Mouse (Mus musculus): ENCODE measurements around the gene Arhgap9.
"Not testable (repeated sequence)": the region's sequence is repeated elsewhere in the genome, so short reads cannot be mapped to it uniquely, and the experiment has no call there.

The Arhgap9 gene

GRCm38 (mm10) chr10:127292987-127293538, 28.7 kb upstream of the Arhgap9 start:
- no peak for DNase-seq

GRCm38 (mm10) chr10:127293590-127294113, 28.1 kb upstream of the Arhgap9 start:
- no peak for DNase-seq

- no peak for DNase-seq
These were observed 26.8 kb upstream of the Arhgap9 start for GRCm38 (mm10) chr10:127294895-127295510.

- no peak for DNase-seq
These were observed 25.6 kb upstream of the Arhgap9 start for GRCm38 (mm10) chr10:127295986-127296794.

- no peak for DNase-seq
These were observed 24.5 kb upstream of the Arhgap9 start for GRCm38 (mm10) chr10:127297015-127297871.

- no peak for DNase-seq
These were observed 21.4 kb upstream of the Arhgap9 start for GRCm38 (mm10) chr10:127300361-127300760.

GRCm38 (mm10) chr10:127303136-127303535, 18.6 kb upstream of the Arhgap9 start:
- no peak for DNase-seq

GRCm38 (mm10) chr10:127309167-127309566, 12.6 kb upstream of the Arhgap9 start:
- not testable (repeated sequence) for DNase-seq

GRCm38 (mm10) chr10:127310523-127311475, 11.0 kb upstream of the Arhgap9 start:
- peak in 1 of 2 experiments; percentile 70 for DNase-seq

GRCm38 (mm10) chr10:127311476-127312355, 10.0 kb upstream of the Arhgap9 start, which contains the start of gene Mars:
Gene Mars, minus strand, starts transcription at chr10:127311786.
- peak; percentile 94 to 96 for DNase-seq

GRCm38 (mm10) chr10:127312356-127312676, 9.4 kb upstream of the Arhgap9 start:
- DNase-seq = peak; percentile 86 to 90

GRCm38 (mm10) chr10:127312858-127313257, 8.9 kb upstream of the Arhgap9 start:
- no peak for DNase-seq

- not testable (repeated sequence) for DNase-seq
These were observed 8.2 kb upstream of the Arhgap9 start for GRCm38 (mm10) chr10:127313516-127313915.

GRCm38 (mm10) chr10:127314950-127315349, 6.8 kb upstream of the Arhgap9 start:
- not testable (repeated sequence) for DNase-seq

- no peak for DNase-seq
These were observed 4.5 kb upstream of the Arhgap9 start for GRCm38 (mm10) chr10:127317277-127317676.

- DNase-seq = no peak
These were observed 3.8 kb upstream of the Arhgap9 start for GRCm38 (mm10) chr10:127318009-127318408.

GRCm38 (mm10) chr10:127319969-127320368, 1.8 kb upstream of the Arhgap9 start:
- DNase-seq = peak in 1 of 2 experiments; percentile 21

GRCm38 (mm10) chr10:127322178-127322577, 414 bp downstream of the Arhgap9 start:
- DNase-seq = no peak

GRCm38 (mm10) chr10:127322669-127323068, 905 bp downstream of the Arhgap9 start:
- no peak for DNase-seq

GRCm38 (mm10) chr10:127323131-127323855, 1.5 kb downstream of the Arhgap9 start:
- DNase-seq = peak in 1 of 2 experiments; percentile 21
